Mouse (Mus musculus): ENCODE data around the gene AL732309.1.

The AL732309.1 gene

GRCm38 (mm10) chr2:25211121-25211670, 35.5 kb downstream of the AL732309.1 start, which contains the start of gene Nelfb:
TSS of gene Nelfb (minus strand) at chr2:25211489.
- DNase-seq = peak; percentile 90 to 91

GRCm38 (mm10) chr2:25210686-25211085, 36.0 kb downstream of the AL732309.1 start:
- DNase-seq = no peak

DNA sequence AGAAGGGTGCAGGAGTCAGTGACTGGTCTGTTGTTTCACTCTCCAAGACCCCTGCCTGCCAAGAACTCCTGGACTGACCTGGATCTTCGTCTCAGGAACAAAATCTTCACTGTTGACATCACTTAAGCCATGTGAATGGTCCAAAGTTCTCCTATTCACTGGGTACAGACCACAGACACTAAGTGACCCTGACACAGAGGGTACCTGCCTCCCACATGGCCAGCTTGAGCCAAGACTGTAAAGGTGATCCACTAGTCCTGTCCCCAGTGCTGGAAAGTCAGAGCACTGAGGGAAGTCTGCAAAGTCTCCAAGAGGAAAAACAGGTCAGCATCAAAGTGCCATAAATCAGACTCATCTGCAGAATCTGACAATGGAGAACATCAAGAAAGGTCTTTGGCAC, 39.1 kb downstream of the AL732309.1 start:
- no peak for DNase-seq

DNA sequence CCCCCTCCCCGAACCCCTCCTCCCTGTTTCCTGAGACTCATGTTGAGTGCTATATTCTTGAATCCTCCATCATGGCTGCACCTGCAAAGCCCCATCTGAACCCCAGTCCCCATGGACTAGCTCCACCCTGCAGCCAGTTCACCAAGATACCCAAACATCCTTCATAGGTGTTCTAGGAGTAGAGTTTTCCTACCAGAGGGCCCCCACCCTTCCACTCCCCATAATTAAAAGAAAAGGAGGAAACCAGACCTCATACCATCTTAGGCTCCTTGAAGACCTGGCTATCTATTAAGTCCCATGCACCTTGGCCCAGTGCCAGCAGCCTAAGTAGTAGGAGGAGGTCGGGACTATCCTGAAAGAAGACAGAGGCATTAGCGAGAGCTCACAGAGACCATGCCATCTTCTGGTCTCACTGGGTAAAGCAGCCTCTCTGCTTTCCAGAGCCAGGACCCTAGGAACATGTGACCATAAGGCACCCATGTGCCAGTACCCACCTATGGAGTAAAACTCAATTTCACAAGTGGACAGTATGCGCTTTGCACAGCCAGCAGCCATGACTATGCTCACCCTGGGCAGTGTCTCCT, 42.9 kb downstream of the AL732309.1 start:
- no peak for DNase-seq

DNA sequence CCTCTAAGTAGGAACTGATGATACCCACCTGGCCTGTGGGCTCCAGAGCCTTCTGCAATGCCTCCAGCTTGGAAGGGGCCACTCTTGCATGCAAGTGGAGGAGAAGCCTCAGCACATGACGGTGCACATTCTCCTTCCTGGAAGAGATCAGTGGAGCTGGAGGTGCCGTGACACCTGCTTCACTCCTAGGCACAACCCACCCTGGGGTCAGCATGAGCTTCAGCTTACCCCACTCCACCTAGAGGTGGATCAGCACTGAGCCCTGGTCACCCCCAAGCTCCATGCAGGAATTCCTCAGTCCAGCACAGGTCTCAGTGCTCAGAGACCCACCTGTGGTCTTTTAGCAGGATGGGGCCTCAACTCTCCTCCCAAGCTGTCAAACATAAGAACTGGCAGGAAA, 46.0 kb downstream of the AL732309.1 start:
- DNase-seq = no peak

GRCm38 (mm10) chr2:25197946-25198345, 48.7 kb downstream of the AL732309.1 start:
- no peak for DNase-seq

- DNase-seq = no peak
Observed at GRCm38 (mm10) chr2:25197191-25197590, 49.5 kb downstream of the AL732309.1 start.

GRCm38 (mm10) chr2:25196172-25196954, 50.3 kb downstream of the AL732309.1 start, which contains the start of gene Tor4a:
TSS of gene Tor4a (minus strand) at chr2:25196886.
- DNase-seq = peak; percentile 68 to 83

DNA sequence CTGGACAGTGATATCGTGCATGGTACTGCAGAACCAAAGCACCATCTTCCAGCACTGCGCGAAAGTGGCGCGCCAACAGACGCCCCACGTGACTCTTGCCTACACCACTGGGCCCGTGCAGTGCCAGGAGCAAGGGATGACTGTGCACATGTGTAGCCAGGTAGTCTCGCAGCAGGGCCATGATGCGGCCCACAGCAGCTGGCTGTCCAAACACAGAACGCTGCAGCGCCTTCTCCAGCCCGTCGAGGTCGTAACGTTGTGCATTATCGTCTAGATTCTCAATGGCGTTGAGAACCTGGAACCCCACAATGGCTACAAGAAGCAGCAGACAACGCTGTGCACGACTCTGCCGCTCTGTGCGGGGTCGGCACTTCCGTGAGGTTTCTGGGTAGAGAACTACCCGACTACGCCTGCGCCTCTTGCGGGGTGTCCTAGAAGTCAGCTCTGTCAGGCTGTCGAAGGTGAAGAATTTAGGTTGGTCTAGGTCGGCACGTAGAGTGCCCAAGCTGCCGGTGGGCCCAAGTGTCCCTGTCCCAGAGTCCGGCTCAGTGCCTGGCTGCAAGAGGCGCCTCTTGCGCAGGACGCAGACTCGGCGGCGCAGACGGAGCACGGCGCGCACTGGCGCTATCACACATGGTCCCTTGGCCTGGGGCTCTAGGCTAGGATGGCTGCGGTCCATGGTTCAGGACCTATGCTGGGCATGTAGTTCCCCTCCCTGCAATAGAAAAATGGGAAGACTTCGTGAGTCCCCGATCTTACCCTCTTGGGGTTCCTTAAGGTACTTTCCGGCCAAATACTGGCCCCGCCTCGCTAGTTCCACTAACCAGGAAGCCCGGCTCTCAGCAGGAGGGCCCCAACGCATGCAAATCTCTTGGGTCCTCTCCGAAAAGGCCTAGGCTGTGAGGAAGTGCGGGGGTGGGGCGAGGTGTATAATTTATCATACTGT, 51.2 kb downstream of the AL732309.1 start:
- peak; percentile 69 to 73 for DNase-seq
